Mouse (Mus musculus): ENCODE results near the gene Osbpl3. TPM values are rescaled to one million over a fixed set of nuclear protein-coding genes. Genes with fewer than 3 reads are reported as not detected.
A peak's percentile ranks its signal among the peaks of the same experiment; 100 is the strongest.

Osbpl3 gene
- total RNA-seq (2022): 1 to 10 TPM; 1.7 to 3.2 (median 2.3) TPM

DNA sequence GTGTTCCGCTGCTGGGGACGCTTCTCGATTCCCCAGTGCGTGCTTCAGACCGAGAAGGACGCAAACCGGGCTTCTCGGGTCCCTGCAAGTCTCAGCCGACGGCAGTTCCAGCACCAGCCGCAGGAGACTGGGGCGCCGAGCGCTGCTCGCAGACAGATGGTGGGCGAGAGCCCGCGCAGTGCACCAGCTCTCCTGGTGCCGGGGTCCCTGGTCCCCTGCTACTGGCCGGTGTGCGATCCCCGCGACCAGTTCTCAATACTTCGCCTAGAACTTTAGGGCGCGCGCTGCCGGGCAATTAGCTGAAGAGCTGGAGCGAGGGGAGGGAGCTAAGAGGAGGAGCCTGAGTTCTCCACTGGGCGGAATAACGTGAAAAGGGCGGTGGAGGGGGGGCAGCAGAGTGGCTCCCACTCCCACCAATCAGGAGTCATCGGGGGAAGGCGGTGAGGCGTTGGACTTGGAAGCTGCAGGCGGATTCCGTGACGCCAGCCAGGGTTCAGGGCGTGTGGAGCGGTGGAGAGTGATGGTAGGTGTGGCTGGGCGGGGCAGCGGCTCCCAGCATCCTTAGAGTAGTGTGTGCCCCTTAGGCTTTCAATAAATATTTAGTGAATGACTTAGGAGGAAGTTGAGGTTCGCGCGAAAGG, at the start of gene Osbpl3:
Gene Osbpl3, minus strand, starts transcription at position 373 of the 641 bp plus-strand sequence.
- DNase-seq (ENCODE audit: low spot score in 2 of 2): peak; percentile 66 to 80

DNA sequence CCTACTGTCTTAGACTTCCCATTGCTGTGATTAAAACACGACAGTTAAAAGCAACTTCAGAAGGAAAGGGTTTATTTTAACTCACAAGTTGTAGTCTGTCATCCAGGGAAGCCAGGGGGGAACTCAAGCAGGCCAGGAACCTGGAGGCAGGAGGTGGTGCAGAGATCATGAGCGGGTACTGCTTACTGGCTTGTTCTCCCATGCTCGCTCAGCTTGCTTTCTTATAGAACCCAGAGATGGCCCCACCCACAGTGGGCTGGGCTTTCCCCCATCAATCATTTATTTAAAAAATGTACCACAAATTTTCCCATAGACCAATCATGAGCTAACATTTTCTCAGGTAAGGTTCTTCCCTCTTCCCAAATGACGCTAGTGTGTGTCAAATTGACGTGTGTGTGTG, 49.5 kb upstream of the Osbpl3 start:
- no peak for DNase-seq (ENCODE audit: low spot score in 2 of 2)

DNA sequence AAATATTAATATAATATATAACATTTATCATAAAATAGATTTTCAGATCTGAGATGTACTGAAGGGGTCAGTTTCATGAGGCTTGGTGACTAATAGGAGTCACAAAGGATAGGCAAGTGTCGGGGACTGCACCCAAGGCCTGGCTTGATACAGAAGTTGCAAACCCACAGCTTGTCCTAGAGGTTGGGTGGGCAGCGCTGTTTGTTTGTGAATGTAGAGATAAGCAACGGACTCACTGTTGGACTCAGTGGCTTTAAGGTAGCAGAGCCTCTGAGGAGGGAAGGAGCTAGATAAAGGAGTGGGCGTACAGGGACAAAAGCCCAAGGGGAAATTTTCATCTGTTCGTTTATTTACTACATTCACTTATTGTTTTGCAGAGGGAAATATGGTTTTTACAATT, 48.7 kb upstream of the Osbpl3 start:
- no peak for DNase-seq (ENCODE audit: low spot score in 2 of 2)

DNA sequence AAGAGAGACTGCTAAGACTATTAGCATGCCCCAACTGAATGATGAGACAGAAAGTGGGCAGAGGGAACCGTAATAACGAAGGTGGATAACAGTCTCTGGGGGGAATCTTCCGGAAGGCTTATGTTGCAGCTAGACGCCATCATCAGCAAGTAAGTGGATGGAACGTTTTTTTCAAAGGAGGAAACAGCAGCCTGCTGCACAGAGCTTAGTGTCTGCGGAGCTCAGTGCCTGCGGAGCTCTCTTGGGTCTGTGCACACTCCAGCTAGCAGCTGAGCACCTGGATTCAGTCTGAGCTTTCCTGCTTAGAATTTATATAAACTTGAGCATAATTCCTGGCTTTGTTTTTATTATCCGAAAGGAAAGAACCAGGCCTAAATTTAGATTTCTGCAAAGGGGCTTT, 47.8 kb upstream of the Osbpl3 start:
- no peak for DNase-seq (ENCODE audit: low spot score in 2 of 2)

DNA sequence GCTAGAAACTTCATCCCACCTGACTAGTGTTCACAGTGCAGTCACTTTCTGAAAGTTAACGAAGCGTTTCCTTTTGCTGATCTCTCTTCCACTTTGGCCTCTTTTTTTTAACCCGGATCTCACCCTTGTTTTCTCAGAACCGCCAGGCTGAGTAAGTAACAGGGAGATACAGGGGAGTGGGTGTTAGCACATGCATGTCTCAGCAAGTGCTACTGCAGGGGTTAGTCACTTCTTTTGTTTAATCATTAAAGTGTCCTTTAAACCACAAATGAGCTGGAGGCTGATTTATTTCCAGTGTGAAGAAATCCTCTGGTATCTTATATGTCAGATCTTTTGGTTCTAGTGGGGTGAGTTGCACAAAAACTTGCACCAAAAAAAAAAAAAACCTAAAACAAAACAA, 47.0 kb upstream of the Osbpl3 start:
- no peak for DNase-seq (ENCODE audit: low spot score in 2 of 2)

DNA sequence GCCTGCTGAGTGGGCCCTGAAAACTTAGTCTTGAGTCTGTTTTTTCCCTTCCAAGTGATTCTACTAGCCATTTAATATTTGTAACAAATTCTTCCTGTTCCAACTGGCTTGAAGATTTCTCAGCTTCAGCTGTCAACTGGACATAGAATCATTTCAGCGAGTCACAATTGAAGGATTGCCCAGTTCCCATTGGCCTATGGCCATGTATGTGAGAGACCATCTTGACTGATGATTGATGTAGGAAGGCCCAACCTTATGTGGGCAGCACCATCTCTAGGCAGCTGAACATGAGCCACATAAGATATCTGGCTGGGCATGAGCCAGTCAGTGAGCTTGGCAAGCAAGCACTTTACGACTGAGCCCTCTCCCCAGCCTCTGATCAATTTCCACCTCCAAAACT, 42.3 kb upstream of the Osbpl3 start:
- DNase-seq (ENCODE audit: low spot score in 2 of 2): no peak

DNA sequence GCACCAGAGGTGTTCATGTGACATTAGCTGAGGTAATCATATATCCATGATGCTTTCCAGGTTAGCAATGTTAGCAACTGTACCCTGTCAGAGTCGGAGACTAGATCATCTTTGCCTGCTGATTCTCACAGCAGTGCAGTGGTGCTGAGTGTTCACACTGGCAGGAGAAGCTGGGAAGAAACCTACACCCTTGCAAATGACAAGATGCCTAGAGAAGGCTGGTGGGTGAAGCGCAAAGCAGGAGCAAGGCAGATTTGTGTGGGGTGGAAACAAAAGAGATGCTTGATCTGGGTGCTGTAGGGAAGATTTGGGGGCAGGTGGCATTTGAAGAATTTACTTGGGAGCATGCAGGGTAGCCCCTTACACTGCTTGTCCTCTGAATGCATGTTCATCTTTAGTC, 34.5 kb upstream of the Osbpl3 start:
- DNase-seq (ENCODE audit: low spot score in 2 of 2): no peak

DNA sequence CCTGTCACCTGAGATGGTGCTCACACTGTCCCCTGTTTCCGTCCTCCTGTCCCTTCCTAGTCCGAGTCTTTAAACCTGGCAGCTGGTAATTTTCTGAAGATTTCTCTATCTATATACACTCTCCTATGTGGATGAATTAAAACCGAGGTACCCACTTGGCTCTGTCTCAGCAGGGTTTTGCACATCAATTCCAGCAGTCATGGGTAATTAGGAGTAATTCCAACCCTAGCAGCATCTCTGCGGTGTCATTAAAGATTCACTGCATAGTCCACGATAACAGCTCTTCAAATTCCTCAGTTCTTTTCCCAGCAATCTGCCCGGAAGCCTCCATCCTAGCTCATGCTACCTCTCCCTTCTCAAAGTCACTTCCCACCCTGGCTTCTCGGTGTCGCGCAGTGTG, 33.4 kb upstream of the Osbpl3 start:
- DNase-seq (ENCODE audit: low spot score in 2 of 2): no peak

DNA sequence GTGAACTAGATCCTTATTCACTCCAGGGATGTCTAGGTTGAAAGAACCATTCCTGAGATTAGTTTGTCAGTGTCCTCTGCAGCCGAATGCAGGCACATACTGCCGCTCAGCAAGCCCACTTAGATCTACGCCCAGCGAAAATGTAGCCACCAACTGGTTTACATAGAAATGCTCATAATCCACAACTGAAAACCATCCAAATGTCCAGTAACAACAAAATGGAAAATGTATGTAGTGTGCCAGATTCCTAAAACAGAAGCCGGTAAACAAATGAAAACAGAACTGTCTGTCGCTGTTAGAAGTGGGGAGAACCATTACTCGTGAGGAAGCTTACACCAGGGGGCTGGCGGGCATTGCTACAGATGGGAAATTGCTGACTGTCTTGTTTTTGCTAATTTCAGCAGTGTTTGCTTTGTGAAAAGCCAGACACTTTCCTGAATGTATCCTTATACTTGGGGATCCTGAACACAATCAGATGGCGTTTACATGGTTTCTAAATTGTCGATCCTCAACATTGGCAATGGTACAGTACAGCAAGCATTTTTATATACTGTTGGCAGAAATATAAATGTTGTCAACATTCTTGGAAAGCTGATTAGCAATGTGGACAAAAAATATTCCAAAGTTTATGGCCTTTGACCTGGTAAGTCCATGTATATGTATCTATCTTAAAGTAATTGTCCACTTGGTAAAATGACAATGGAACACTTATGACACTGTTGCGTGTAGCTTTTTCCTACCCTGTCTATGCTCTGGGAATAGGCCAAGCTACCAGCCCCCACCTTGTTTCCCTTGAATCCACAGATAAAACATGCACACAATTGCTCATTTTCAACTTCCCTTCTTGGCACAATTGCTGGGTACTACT, 30.3 kb upstream of the Osbpl3 start:
- DNase-seq (ENCODE audit: low spot score in 2 of 2): no peak

DNA sequence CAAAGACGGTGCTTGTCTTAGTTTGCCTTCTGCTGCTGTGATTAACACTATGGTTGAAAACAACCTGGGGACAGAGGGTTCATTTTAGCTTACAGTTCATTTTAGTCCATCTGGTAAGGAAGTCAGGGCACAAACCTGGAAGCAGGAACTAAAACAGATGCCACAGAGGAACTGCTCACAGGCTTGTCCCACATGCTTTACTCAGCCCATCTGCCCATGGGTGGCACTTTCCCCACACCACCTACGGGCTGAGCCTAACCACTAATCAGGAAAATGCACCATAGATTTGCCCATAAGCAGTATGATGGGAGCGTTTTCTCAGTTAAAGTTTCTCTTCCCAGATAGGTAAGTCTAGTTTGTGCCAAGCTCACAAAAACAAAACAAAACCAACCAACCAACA, 27.4 kb upstream of the Osbpl3 start:
- DNase-seq (ENCODE audit: low spot score in 2 of 2): no peak

DNA sequence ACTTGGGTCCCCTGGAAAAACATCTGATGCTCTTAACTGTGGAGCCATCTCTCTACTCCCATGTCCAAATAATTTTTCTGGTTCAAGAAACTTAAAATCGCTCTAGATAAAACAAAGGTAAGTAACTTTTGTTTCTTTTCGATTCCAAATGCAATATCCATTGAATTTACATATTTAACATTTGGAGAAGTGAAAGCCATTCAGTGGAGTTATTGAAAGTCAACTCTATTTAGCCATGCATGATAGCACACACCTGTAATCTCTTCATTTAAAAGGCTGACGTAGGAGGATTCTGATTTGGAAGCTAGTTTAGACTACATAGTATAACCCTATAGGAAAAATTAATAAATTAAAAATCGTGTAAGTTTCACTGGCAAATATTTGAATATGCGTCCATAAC, 25.5 kb upstream of the Osbpl3 start:
- no peak for DNase-seq (ENCODE audit: low spot score in 2 of 2)

DNA sequence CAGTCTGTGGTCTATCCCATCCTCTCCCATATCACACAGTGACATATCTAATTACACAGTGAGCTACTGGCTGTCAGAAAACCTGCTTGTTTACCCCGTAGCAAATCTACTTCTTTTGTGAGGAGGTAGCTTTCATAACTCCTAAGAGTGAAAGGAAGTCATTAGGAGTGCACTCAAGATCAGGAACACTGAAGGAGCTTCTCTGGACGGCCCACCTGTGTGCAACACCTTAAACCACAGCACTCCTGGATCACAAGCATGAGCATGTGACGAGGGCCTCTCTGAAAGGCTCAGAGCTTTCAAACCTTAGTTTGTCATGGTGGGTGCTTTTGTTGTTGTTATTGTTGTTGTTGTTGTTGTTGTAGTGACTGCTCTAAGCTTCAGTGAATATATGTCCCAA, 10.4 kb upstream of the Osbpl3 start:
- no peak for DNase-seq (ENCODE audit: low spot score in 2 of 2)

DNA sequence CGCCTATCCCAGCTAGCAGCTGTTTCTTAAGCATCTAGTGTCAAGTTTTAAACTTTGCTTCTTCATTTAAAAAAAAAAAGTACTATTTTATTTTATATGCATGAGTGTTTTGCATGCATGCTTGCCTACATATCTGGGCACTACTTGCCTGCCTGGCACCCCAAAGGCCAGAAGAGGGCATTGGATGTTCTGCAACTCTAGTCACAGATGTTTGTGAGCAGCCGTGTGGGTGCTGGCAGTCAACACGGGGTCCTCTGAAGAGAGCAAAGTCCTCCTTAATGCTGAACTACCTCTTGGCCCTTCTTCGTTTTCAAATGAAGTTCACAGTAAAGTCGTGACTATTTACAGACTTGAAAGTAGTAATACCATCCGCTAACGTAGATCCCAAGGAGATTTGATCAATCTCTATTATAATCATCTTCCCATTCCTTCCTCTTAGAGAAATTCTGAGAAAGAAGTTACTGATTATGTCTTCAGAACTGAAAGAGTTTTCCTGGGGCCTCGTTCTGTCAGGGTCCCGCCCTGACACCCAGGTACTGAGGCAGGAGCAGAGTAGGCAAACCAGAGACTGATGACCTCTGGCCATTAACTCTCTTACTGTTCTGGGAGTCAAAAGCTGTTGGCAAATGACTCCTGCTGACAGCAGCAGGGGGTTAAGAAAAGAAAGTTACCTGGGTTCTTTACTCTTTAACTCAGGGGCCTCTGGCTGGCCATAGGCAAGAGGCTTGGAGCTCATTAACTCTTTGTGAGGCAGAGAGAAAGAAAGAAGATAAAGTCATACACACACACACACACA, 8.9 kb upstream of the Osbpl3 start:
- no peak for DNase-seq (ENCODE audit: low spot score in 2 of 2)

DNA sequence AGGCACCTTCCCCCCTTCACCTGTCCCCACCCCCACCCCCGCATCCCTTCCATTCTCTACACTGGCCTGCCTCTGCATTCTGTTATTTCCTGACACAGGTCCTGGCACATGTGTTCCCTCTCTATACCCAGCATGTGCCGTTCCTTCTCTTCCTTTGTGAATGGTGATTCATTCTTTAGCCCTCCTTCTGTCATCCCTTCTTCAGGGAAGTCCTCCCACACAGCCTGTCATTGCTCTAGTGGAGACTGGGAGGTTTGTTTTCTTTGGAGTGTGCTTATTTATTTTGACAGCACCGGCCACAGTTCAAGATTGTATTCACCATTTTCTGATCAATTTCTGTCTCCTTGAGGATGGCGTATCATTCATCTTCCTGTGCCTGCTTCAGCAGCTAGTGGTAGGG, 6.0 kb upstream of the Osbpl3 start:
- DNase-seq (ENCODE audit: low spot score in 2 of 2): no peak

DNA sequence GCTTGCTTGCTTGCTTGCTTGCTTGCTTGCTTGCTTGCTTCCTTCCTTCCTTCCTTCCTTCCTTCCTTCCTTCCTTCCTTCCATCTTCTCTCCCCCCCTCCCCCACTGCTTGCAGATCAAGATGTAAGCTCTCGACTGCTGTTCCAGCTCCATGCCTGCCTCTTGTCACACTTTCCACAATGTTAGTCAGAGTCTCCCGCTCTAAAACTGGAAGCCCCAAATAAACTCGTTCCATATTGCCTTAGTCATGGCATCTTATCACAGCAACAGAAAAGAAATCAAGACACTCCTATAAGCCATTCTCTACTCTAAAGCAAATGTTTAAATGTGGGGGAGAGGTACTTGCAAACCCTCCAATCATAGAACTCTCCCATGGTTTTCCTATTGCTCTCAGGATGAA, 5.6 kb upstream of the Osbpl3 start:
- DNase-seq (ENCODE audit: low spot score in 2 of 2): no peak

DNA sequence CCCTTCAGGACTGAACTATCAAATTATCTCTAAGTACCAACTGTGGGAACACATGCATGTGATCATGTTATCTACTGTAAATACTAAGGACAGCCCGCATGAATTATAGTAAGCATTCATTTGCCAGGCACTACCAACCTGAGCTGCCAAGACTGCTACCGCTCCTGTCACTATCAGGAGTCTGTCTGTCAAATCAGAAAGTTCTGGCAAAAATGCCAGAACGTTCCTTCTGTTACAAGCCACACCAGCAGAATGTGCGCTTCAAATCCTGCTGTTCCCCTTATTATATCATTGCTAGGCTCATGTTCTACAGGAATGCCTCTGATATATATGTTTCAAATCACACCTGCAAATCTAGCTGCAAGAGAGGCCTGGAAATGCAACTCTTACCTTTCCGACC, 4.6 kb upstream of the Osbpl3 start:
- DNase-seq (ENCODE audit: low spot score in 2 of 2): no peak

DNA sequence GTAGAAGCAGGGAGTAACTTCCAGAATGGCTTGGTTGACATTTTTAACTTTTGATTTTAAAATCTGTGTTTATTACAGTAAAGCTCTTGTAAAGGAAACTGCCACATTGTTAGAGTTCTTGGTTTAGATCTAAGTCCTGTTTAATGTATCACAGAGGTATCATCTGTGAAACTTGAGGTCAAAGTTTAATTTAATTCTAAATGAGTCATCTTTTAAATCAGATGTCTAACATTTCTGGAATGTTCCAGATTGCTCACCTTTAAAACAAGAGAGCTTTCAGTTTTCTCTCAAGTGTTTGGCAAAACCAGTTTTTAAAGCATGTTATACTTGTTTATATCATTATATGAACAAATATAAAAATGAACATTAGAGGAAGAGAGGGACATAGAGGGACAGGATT, 4.2 kb upstream of the Osbpl3 start:
- DNase-seq (ENCODE audit: low spot score in 2 of 2): no peak

DNA sequence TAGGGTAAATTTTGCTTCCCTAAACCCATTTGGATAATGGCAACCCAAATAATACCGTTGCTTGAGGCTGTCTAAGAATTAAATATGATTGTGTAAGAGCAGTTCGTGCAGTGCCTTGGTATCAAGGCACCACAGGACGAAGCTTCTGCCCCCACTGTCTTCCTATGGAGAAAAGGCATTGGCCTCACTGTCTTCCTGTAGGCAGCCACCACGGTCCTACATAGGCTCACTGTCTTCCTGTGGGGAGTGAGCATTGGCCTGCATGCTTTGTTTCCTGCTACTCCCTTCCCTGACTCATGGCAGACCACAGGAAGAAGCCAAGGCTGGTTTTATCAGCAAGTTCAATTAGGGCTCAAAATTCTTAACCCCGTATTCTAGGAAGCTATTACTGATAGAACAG, 3.3 kb upstream of the Osbpl3 start:
- DNase-seq (ENCODE audit: low spot score in 2 of 2): no peak

DNA sequence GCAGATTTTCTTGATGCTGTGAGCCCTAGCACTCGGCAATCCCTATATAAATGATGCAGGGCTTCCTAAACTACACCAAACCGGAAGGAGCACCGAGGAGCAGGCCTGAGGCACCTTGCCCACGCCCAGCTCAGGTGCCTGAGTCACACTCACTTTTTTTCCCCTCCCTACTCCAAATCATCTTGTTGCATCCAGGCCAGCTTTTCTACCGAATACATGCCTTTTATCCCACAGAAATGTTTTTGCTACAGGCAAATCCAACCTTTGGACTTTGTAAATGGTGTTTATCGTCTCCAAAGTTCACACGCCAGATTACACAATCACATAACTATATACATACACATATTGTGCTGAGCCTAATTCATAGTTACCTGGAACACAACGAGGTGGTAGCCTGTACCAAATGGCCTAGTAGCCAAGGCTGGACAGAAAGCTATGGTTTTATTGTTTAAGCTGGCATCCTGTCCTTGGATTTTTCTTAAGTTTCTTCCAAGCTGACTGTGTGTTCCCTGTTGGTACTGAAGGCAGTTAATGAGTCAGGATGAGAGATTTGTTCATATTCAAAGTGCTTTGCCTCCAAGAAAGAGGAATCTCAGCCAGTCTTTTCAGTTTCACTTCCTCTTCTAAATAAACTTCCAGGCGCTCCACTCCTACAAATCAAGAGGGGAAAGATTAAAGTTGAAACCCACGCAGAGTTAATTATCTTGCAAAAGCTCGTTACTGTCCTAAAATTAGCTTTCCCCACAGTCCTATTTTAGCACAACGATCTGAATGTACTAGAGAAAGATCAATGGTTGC, 1.7 kb upstream of the Osbpl3 start:
- DNase-seq (ENCODE audit: low spot score in 2 of 2): no peak

DNA sequence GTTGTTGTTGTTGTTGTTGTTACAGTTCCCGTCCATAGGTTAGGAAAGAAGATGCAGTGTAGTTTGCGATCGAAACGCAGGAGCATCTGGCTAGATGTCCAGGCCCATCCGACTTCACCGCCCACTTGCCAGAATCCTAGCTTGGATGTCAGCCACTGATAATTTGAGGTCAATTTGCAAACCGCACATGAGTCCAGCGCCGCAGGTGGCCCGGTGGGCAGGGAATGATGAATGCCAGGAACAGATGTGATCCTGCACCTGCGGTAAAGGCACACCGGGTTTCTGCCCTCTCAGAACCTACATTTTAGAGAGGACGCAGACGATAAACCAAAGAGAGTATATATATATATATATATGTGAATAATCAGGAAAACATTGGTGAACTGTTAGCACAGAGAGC, 705 bp upstream of the Osbpl3 start:
- no peak for DNase-seq (ENCODE audit: low spot score in 2 of 2)

DNA sequence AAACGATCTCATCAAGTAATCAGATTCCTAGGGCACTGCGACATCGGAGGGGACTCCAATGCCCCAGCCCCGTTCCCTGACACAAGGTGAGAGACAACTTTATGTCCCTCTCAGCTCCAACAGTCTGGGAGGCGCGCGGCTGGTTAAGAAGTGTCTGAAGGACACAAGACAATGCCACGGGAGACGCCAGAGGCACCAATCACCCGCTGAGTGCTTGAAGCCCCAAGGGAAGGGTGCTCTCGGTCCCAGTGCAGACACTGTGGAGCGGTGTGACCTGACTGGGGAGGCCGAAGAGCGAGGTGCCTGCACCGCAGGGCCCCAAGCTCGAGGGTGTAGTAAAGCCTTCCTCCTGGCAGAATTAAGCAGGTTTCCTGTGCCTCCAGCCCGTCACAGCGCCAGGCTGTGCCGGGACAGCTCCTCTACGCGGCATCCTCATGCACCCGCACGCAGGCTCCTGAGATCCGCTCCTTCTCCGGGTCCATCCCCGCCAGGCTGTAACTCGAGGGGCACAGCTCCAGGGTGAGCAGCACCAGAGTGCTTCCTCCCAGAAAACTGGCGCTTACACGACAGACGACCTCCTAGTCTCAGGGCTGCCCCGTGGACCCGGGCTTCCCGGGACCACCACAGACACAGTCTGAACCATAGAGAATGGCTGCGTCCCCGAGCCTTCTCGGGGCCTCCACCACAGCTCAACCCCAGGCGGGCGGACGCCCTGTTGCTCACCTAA, 736 bp downstream of the Osbpl3 start:
- peak in 1 of 2 experiments; percentile 12 for DNase-seq (ENCODE audit: low spot score in 2 of 2)
